Mouse (Mus musculus) C2C12 (cell line): ENCODE results near the gene Gm20481. TPM values are rescaled to one million over a fixed set of nuclear protein-coding genes. Genes with fewer than 3 reads are reported as not detected.

Experiments used
- H3K27me3 ChIP-seq: one replicate; pipeline ENCODE4 v1.6.1; 2011; ENCODE audit not compliant: control insufficient read depth, insufficient read depth, insufficient read length
- H3K36me3 ChIP-seq: one replicate; pipeline ENCODE4 v1.6.1; 2011; ENCODE audit not compliant: control insufficient read depth, insufficient read depth
- H3K4me3 ChIP-seq: one replicate; pipeline ENCODE4 v1.5.1; 2011; ENCODE audit warnings: mild to moderate bottlenecking, control low read depth; ENCODE audit not compliant: poor library complexity, insufficient read depth, severe bottlenecking
- H3K79me2 ChIP-seq: one replicate; pipeline ENCODE4 v1.6.1; 2011; ENCODE audit not compliant: control insufficient read depth, insufficient read depth
- H3K79me3 ChIP-seq: one replicate; pipeline ENCODE4 v1.6.1; 2011; ENCODE audit warnings: low read depth, control low read depth
- H3ac ChIP-seq: one replicate; pipeline ENCODE3; 2011; ENCODE audit warnings: low read depth; ENCODE audit not compliant: control insufficient read depth, insufficient read length
- CEBPB ChIP-seq: IDR thresholded peaks from one replicate; pipeline ENCODE4 v1.6.1; 2011; ENCODE audit warnings: low read depth, mild to moderate bottlenecking, control low read depth, moderate library complexity
- CTCF ChIP-seq: IDR thresholded peaks from one replicate; pipeline ENCODE4 v1.5.1; 2011; ENCODE audit not compliant: control insufficient read depth, insufficient read depth, insufficient read length
- FOSL1 ChIP-seq: IDR thresholded peaks from one replicate; pipeline ENCODE4 v1.8.0; 2011; ENCODE audit warnings: mild to moderate bottlenecking, low read length; ENCODE audit not compliant: poor library complexity, insufficient read depth, severe bottlenecking
- MAX ChIP-seq: IDR thresholded peaks from one replicate; pipeline ENCODE4 v1.6.1; 2011; ENCODE audit warnings: mild to moderate bottlenecking, control low read depth
- MYOD1 ChIP-seq: IDR thresholded peaks from one replicate; pipeline ENCODE4 v1.6.1; 2011; ENCODE audit warnings: low read depth; ENCODE audit not compliant: control insufficient read depth, insufficient read length
- MYOG ChIP-seq: IDR thresholded peaks from one replicate; pipeline ENCODE4 v1.6.1; 2011; ENCODE audit not compliant: control insufficient read depth, insufficient read length; ENCODE audit errors: extremely low read depth
- USF1 ChIP-seq: IDR thresholded peaks from one replicate; pipeline ENCODE4 v1.6.1; 2011; ENCODE audit warnings: low read depth, mild to moderate bottlenecking, control low read depth, moderate library complexity
- polyA plus RNA-seq: library from polyadenylated mRNA; unstranded; fragments of >200 nt; fragmentation: generic; extraction: Trizol; gene quantifications from one replicate; pipeline ENCODE4 v1.2.1, GENCODE M21; 2012; ENCODE audit warnings: missing spikeins

Gene Gm20481
- polyA plus RNA-seq, 1 experiment: not detected

- no peaks in the 10 kb centered on the region for H3K79me3 ChIP-seq
- H3K27me3 ChIP-seq: no peaks in the 10 kb centered on the region
- peak overlapping the region; percentile 64 for H3ac ChIP-seq
- no peaks in the 10 kb centered on the region for H3K79me2 ChIP-seq
- no peaks in the 10 kb centered on the region for H3K36me3 ChIP-seq
- peak overlapping the region; percentile 55 for H3K4me3 ChIP-seq
- TF ChIP-seq CEBPB (no peak), MYOD1 (no peak), CTCF (no peak), MYOG (no peak), FOSL1 (no peak)
These were observed 38.0 kb upstream of the Gm20481 start for GRCm38 (mm10) chr17:34931735-34932098.

- no peak for TF ChIP-seq MAX
- TF ChIP-seq MYOG: no peak
- TF ChIP-seq MYOD1: no peak
- TF ChIP-seq FOSL1: no peak
- no peak for TF ChIP-seq CTCF
- TF ChIP-seq CEBPB: no peak
- TF ChIP-seq USF1: no peak
- no peaks in the 10 kb centered on the region for H3K27me3 ChIP-seq
- H3K4me3 ChIP-seq: no peak overlapping the region
- H3ac ChIP-seq: no peak overlapping the region
- no peaks in the 10 kb centered on the region for H3K36me3 ChIP-seq
- H3K79me3 ChIP-seq: no peaks in the 10 kb centered on the region
- no peaks in the 10 kb centered on the region for H3K79me2 ChIP-seq
These were observed 37.4 kb upstream of the Gm20481 start for GRCm38 (mm10) chr17:34932287-34932686.

GRCm38 (mm10) chr17:34934031-34934430 is 35.7 kb upstream of the Gm20481 start:
- Histone ChIP-seq H3K79me3 (no peaks in the 10 kb centered on the region), H3K27me3 (no peaks in the 10 kb centered on the region), H3K79me2 (no peaks in the 10 kb centered on the region), H3K36me3 (no peaks in the 10 kb centered on the region), H3K4me3 (no peak overlapping the region), H3ac (no peak overlapping the region)
- no peak for TF ChIP-seq MYOG
- TF ChIP-seq MAX: no peak
- TF ChIP-seq CEBPB: no peak
- no peak for TF ChIP-seq USF1
- TF ChIP-seq MYOD1: no peak
- TF ChIP-seq CTCF: no peak
- no peak for TF ChIP-seq FOSL1

GRCm38 (mm10) chr17:34934830-34935229 is 34.9 kb upstream of the Gm20481 start:
- TF ChIP-seq USF1 (no peak), MAX (no peak), MYOG (no peak), CTCF (no peak), FOSL1 (no peak), MYOD1 (no peak)

DNA sequence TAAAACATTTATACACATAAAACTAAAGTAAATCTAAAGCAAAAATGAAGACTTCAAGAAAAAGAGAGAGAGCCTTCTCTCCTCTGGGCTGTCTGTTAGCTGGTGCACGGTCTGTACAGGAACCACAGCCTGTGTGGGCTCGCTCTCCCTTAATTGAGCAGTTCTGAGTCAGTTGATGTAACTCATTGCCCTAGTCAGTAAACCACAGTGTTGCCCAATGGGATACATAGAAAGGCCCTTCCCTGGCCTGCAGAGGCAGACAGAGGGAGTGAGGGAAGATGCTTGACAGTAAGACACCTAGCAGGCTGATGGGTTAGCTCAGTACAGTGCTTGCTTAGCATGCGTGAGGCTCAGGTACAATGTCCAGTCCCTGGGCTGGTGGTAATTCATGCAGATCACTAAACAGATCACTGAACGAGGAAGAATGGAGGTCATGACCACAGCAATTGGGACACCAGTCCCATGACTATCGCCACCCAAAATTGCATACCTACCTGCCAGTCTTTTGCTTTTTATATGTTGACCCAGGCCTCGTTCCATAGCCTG is 31.7 kb upstream of the Gm20481 start:
- no peak for TF ChIP-seq MYOD1
- TF ChIP-seq MYOG: no peak
- TF ChIP-seq USF1: no peak
- no peak for TF ChIP-seq CTCF
- no peak for TF ChIP-seq MAX
- TF ChIP-seq CEBPB: no peak
- no peak for TF ChIP-seq FOSL1
- H3K36me3 ChIP-seq: no peaks in the 10 kb centered on the region
- no peaks in the 10 kb centered on the region for H3K27me3 ChIP-seq
- H3K4me3 ChIP-seq: no peak overlapping the region
- no peaks in the 10 kb centered on the region for H3K79me2 ChIP-seq
- no peaks in the 10 kb centered on the region for H3K79me3 ChIP-seq
- H3ac ChIP-seq: no peak overlapping the region

More at GRCm38 (mm10) chr17:34934830-34935229, 34.9 kb upstream of the Gm20481 start:
- Histone ChIP-seq H3K79me2 (no peaks in the 10 kb centered on the region), H3K36me3 (no peaks in the 10 kb centered on the region), H3ac (no peak overlapping the region), H3K27me3 (no peaks in the 10 kb centered on the region), H3K4me3 (no peak overlapping the region), H3K79me3 (no peaks in the 10 kb centered on the region)

DNA sequence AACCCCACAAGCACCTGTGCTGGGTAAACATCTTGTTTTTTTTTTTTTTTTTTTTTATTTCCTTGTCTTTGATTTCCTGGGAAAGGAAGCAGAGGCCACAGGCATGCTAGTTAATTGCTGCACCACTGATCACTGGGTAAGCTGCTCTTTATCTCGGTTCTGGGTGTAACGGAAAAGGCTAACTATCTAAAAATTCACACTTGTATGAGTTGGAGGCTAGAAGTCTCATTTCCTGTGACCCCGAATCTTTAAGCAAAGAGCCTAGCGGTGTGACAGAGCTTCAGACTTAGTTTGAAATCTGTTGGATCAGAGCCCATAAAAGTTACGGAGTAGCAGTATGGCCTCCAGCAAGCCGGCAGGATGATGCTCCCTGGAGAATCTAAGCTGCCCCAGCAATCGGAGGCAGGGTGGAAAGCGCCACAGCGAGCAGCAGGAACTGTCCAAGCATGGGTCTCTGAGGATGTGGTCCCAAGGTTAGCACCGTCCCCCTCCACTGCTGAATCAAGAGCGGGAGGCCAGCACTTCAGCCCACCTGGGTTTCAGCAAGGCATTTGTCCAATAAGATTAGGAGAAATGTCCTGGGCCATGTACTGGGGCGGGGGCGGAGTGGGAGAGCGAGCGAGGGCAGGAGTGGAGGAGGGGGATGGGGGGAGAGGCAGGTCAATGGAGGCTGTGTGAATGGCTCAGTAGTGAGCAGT is 28.2 kb upstream of the Gm20481 start:
- Histone ChIP-seq H3K36me3 (no peaks in the 10 kb centered on the region), H3K27me3 (no peaks in the 10 kb centered on the region), H3K79me3 (no peaks in the 10 kb centered on the region), H3K4me3 (no peak overlapping the region), H3K79me2 (no peaks in the 10 kb centered on the region), H3ac (no peak overlapping the region)
- TF ChIP-seq MYOG (no peak), USF1 (no peak), CTCF (no peak), FOSL1 (no peak), CEBPB (no peak), MAX (no peak), MYOD1 (no peak)
